Mouse (Mus musculus) left cerebral cortex, postnatal 4 days (tissue): ENCODE results near the gene Fosl2. TPM values are rescaled to one million over a fixed set of nuclear protein-coding genes. Genes with fewer than 3 reads are reported as not detected.

ENCODE experiments used
- DNase-seq: peaks from one replicate; pipeline ENCODE4 v3.0.0-alpha.2; 2022
- intact Hi-C: fragments of 180-260 bp; cut with DNase I; formaldehyde crosslinking; loops from one replicate; pipeline ENCODE4 v1.15.1; 2025
- total RNA-seq, 2 experiments: library from RNA; stranded (reverse); gene quantifications; 2 replicates each; pipeline ENCODE4 v1.2.3; 2021

Gene Fosl2
- total RNA-seq, result 10 to 100 TPM; 46.3 to 52.0 TPM

DNA sequence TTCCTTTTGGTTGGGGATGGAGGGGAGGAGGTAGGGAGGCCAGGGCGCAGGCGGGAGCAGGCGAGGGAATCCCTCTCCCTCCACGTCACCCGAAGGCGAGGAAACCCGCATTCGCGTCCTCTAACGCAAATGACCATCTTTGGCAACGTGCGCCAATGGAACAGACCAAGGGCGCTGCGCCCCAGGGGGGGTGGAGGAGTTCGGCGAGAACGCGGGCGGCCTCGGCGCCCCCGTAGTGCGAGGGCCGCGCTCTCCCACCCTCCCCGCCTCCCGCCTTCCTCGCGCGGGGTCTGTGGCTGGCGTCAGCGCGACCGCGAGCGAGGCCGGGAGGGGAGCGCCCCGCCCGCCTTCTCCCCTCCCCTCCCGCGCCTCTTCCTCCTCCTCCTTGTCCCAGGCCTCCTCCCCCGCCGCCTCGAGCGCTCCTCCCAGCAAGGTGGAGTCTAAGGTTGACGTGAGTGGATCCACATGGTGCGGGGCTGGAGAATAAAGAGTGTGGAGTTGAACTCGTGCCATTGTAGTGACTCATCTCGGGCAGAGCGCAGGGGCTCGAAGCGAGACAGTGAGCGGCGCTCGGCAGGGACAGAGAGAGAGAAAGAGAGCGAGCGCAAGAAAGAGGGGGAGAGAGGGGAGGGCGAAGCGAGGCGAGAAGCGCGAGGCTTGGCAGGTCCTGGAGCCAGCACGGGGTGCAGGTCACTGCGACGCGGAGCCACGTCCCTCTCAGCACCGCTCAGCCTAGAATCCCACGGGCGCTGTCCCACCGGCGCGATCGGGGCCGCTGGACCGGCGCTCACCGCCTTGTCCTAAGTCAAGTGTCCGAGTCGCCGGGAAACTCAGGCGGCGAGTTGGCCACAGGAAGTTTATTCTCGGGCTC lies at the start of gene Fosl2:
Fosl2 (plus strand) TSS at position 466 of the 871 bp plus-strand sequence.
- peak; percentile 93 for DNase-seq
- intact Hi-C loops, result loop anchor here (5.0 to 10.0 kb wide), 2 partner anchors 438 to 541 kb away; partner anchors contain the start of genes Babam2, Mrpl33 and Rbks

DNA sequence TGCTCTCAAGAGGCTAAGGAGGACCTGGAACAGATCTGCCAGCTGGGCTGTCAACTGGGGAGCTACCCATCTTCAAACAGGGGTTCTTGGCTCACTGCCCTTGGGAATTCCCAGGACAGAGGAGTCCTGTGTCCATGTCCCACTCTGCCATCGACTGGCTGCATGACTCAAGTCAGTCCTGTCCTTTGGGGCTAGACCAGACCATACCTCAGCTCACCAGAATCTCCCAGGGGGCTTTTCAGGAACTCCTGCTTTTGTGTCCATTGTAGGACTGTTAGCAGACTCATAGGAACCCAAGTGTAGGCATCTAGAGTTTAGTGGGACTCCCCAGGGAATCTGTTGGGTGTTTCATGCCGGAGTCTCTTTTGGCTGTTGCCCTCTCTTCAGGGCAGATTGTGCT lies 49.6 kb upstream of the Fosl2 start:
- no peak for DNase-seq
- intact Hi-C loops, result no loop called here

DNA sequence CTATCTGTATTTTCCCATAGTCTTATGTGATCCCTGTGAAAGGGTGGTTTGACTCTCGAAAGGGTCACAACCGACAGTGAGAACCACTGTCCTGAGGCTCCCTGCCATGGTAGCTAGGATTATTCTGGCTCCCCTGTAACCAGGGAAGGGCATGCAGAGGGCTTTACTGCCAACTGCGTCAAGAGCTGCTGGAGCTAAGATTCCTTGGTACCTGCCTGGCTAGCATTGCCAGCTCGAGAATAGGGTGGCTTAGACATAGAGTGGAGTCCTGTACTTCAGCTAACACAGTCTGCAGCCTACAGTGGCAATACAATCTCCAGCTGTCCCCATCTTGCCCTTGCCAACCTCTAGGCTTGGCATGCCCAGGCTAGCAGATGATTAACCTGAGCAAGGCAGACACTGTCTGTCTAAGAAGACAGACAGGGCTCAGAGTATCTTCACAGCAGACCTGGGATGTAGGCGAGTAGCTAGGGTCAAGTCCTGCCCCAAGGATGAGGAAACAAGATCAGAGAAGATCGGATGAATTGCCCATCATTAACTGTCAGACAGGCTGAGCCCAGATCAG lies 49.0 kb upstream of the Fosl2 start:
- intact Hi-C loops, result no loop called here
- DNase-seq, result no peak

DNA sequence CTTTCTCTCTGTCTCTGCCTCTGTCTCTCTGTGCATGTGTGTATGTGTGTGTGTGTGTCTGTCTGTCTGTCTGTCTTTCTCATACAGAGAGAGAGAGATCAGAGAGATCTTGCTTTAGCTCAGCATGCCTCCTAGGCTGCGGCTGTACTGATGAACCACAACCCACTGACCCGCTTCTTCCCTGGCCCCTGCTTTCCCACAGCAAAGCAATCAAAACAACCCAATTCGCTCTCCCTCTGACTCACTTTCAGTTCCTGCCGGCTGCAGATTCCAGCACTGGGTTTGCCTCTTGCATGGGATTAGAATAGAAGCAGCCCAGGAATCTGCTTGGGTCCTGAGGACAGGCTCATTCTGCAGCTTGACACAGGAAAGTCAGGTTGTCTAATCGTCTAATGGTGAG lies 46.1 kb upstream of the Fosl2 start:
- intact Hi-C loops, result no loop called here
- DNase-seq, result no peak

DNA sequence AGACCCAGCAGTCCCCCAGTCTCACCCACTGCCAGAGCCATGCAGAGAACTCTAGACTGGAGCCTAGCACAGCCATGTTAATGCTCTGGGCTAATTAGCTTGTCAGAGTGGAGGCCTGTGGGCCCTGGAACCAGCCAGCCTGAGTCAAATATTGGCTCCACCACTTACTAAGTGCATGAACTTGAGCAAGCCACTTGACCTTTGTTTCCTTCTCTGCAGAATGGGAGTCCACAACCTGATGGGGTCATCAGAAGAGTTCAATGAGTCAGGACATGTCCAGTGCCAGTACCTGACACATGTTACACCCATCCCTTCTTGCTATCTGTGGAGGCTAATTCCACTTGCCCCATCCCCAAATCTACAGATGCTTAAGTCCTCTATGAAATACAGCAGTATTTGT lies 43.3 kb upstream of the Fosl2 start:
- DNase-seq, result no peak
- intact Hi-C loops, result no loop called here

DNA sequence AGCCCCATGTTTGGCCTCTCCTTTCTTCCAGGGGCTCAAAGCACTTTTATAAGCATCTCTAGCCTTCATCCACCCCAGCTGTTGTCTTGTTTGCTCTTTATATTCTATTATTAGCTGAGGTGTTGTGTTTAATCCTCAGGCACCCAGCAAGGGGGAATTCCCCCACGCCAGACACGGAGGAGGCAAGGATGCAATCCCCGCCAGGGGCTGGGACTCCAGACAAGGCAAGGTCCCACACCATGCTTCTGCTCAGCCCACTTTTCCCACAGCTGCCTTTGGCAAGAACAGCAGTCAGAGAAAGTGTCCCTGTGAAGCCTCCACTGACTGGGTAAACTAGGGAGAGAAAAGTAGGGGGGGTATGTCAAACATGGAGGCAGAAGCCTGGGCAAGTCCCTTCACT lies 36.9 kb upstream of the Fosl2 start:
- intact Hi-C loops, result no loop called here
- DNase-seq, result no peak

DNA sequence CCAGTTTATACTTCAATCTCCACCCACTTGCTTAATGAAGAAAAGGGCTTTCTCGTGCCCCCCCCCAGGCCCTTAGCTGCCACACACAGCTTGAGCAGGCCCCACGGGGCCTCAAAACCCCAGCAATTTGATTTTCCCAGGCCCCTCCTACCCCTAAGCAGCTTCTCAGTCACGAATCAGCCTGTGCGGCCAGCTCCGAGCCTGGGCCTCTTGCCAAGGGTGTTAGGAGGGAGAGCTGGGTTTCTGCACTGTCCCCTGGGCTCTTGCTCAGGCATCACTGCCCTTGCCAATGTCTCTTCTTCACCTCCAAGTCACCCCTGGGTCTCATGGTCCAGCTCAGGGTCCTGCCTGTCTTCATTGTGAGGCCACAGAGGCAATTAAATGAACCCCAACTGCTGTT lies 33.1 kb upstream of the Fosl2 start:
- peak; percentile 82 for DNase-seq
- intact Hi-C loops, result no loop called here

DNA sequence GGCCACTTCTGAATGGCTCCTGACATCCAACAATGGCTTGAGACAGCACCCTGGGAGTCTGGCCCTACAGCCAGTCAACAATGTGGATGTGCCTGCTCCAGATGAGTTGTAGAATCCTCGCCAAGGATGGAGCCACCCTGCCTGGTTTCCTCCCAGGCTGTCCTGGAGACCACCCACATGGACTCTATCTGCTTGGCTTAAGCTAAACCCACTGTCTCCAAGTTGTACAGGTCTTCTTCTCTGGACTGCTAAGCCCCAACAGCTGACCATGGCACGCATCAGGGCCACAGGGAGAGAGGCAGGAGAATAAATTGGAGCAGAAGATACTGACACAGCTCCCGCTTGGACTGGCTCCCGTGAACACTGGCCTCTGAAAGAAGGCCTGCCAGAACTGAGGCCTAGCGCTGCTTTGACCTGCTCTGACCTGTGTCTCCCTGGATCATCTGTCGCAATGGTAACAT lies 32.6 kb upstream of the Fosl2 start:
- peak; percentile 56 for DNase-seq
- intact Hi-C loops, result no loop called here

DNA sequence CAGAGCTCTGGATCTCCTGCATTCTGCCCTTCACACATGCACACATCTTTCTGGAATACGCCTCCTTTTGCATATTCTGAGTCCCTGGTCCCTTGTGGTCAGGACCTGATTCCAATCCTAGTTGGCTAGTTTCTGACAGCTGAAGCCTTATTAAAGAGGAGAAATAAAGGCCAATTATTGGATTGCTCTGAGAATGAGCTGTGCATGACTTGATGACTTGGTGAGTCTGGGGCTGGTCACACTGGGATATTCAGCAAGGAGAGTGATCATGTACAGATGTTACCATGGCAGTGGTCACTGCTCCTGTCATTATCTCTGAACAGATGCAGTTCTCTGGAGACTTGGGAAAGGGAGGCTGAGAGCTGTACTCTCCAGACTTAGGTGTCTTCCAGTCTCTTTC lies 32.1 kb upstream of the Fosl2 start:
- DNase-seq, result no peak
- intact Hi-C loops, result no loop called here

DNA sequence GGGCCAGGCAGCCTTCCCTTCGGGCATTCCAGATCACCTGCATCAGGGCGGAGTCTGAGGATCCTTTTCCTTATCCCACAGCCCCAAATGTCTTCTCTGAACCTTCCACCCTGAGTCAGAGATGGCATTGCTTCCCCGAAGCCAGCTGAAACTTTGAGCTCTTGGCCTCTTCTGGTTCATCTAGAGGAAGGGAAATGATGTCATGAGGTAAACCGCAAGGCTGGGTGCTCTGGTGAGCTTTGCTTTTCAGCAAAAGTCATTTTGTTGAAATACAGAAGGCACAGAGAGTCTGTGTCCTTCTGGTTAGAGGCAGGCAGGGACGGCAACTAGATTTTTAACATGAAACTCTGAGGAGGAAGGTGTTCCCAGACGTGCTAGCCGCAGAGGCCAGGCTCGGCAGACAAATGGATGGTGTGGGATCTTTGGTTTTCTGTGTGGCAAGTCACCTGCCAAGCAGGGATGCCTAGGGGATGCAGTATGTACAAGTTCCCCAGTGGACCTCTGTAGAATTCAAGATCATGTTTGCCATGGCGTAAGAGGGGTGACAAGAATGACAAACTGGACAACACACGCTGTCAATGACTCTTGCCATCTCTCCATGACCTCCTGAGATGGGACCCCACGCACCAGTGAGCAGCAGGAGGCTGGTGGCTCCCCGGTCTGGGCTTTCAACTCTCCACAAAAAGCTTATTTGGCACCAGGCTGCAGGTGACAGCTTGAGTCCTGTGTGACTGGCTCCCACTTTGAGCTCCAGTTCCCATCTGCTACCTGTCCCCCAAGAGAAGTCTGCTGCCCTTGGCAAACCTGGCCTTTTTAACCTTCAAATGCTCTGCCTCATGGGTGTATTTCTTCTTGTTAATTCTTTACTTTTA lies 31.2 kb upstream of the Fosl2 start:
- intact Hi-C loops, result no loop called here

DNA sequence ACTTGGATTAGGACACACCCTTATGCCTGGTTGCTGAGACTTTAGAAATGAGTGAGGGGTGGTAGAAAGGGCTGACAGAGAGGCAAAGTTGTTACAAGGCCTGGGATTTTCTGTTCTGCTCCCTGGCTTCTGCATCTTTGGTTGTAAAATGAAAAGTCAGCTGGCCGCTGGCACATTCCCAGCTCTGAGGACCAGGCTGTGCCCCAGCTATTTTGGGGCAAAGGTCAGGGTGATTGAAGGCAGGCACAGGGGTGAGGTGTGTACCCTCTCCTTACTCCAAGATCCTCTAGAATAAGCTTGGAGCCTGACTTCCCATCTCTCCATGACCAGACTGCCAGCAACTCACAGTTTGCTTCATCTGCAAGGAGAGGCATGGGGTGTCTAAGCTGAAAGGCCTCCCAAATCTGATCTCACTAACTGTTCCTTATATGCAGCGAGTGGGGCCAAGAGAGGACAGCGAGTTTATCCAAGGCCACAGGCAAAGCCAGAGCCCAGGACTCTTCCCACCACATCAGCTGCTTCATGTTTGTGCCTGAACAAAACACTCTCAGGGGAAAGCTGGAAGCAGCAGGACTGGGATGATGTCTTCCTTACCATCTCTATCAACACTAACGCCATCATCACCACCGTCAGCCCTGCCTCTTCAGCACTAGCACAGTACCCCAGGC lies 29.0 kb upstream of the Fosl2 start:
- intact Hi-C loops, result no loop called here
- DNase-seq, result no peak

More for the DNA sequence above, 31.2 kb upstream of the Fosl2 start:
- peak; percentile 13 for DNase-seq

DNA sequence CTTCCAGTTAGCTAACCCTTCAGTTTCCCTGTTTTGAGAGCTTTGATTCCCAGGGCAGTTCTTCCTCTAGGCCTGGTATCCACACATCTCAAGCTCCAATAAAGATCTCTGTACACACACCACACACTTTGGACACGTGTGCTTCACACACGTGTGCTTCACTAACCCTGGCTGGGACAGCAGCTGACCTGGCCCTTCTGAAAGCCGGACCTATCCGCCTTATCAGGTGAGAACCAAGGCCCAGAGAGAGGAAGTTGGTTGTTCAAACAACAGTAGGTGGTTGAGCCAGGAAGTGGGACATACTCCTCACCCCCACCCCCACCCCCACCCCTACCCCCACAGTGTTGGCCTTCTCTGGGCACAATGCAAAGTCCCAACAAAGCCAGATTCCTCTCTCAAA lies 24.9 kb upstream of the Fosl2 start:
- DNase-seq, result no peak

DNA sequence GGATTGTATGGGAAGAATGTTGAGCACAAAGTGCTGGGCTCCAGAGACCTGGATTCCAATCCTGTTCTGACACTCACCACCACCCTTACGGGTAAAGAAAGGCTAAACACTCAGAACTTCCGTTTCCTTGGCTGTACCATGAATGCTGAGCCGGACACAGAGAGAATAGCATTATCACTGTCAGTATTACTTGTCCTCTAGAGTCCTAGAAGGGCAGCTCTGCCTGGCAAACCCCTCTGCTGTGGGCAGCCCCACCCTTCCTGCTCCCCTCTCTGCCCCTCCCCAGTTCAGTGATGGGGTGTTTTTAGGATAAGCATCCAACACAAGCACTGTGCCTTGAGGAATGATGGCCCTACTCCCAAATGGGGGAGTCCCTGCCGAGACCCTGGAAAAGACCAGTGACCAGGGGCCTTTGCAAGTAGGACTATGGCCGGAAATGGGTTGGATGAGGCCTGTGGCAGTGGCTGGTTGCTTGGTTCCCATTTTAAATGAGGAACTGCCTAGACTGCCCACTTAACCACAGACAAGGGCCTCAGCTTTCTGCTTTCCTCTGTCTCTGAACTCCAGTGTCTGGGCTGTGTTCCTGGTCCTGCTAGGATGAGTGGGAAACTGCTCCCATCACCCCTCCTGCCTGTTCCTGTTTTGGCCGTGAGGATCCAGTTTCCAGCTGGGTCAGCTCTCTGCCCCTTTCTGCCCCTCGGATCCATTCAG lies 23.2 kb upstream of the Fosl2 start:
- intact Hi-C loops, result no loop called here
- DNase-seq, result no peak

More for the DNA sequence above, 24.9 kb upstream of the Fosl2 start:
- intact Hi-C loops, result no loop called here

DNA sequence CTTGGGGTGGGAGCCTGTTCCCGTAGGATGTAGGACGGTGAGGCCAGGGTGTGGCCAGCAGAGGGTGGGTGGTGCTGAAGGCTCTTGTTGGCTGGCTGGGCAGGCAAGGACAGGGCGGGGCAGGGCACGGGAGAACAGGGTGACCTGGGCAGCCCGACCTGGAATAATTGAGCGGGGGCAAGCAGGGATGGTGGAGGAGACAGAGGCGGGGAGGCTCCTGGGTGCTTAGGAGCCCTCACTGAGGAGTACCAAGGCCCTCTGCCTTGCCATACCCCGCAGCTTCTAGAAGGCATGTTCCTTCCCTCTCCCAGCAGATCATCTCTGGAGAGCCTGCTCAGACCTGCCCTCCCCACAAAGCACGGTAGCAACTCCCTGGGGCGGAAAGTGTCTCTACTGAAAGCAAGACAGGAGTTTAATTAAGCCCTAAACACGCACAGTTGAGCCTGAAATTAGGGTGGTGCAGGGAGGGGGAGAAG lies 14.7 kb upstream of the Fosl2 start:
- intact Hi-C loops, result no loop called here

DNA sequence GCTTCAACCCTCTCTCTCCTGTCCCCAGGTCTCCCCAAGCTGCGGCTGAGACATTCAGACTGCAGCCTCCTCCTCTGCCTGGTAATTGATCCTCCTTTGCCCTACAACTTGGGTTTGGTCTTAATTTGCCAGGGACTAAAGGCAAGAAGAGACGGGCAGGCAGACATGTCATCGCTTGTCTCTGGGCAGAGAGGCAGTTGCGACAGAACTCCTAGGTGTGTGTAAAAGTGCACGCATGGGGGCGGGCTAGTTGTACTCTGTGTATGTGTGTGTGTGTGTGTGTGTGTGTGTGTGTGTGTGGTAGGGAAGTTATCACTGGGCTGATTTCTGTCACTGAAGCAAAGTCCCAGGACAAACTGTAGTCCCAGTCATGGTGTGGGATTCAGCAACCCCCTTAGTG lies 13.7 kb upstream of the Fosl2 start:
- intact Hi-C loops, result no loop called here
- no peak for DNase-seq

More for the DNA sequence above, 14.7 kb upstream of the Fosl2 start:
- DNase-seq, result no peak

DNA sequence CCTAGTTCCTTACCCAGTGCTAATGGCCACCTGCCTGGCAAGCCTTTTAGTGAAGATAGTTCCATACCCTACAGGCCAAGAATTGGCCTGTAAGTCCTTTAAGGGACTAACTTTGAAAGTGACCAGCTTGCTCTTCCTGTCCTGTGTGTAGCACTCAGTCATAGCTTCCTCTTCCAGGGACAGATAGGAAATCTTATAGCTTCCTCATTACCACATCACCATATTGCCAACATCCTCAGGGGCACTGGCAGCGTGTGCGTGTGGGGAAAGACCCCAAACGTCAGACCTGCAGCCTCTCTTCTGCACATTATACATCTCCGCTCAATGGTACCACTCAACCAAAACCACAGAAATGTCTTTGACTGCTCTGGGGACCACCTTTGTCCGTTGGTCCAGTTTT lies 13.2 kb upstream of the Fosl2 start:
- no peak for DNase-seq

DNA sequence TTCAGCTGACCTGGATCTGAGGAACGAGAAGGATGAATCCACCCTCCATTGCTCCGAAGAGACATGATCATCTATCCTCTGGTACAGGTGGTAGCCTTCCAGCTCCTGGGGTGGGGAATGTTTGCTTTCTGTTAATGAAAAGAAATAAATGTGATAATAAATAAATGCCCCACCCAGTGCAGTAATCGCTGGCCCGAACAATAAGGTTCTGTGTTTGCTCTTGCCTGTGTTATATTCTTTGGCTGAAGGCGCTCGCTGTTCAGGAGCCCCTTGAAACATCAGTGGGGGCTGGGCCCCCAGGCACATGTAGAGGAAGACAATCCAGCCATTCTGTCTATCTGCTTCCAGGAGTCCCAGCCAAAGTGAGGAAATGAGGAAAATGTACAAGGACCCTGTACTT lies 10.6 kb upstream of the Fosl2 start:
- no peak for DNase-seq
- intact Hi-C loops, result no loop called here

More for the DNA sequence above, 13.2 kb upstream of the Fosl2 start:
- intact Hi-C loops, result no loop called here

DNA sequence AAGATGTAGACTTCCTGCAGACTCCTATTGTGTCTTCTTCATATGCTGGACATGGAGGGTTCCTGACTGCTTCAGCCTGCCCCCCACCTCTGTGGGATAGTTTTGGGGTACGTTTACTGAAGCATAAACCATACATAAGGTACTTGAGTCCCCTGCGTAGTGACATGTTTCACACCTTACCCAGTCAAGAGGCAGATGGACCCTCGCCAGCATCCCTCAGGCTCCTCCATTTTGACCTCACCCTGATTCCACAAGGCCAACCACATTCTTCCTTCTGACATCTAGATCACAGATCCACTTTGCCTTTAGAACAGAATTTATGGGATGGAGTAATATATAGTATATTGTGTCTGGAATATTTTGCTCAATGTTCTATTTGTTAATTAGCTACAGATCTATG lies 8.4 kb upstream of the Fosl2 start:
- DNase-seq, result peak; percentile 20

DNA sequence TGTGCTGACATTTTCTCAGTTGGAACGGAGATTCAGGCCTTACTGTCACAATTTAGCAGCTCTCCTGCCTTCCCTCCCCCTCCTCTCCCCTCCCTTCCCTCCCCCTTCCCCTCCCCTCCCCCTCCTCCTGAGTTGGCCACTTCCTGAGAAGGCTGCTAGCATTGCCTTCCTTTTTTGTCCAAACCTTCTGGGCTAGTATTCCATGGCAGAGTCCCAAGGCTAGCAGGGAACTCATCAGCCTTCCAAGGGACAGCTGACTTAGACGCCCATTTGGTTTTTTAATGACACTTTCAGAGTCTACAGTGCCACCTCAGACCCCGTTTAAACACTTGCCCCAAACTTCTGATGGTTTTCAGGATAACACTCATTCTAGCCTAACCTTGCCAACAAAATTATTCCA lies 7.7 kb upstream of the Fosl2 start:
- peak; percentile 17 for DNase-seq
- intact Hi-C loops, result no loop called here

More for the DNA sequence above, 8.4 kb upstream of the Fosl2 start:
- intact Hi-C loops, result no loop called here
